Mouse (Mus musculus) embryonic facial prominence, embryonic 13.5 days (tissue): ENCODE data around the gene Nsg2. TPM values are rescaled to one million over a fixed set of nuclear protein-coding genes. Genes with fewer than 3 reads are reported as not detected.
"Not testable (repeated sequence)": the region's sequence is repeated elsewhere in the genome, so short reads cannot be mapped to it uniquely, and the experiment has no call there.

Experiments used
- ATAC-seq: fragments of 200-750 bp; cut with Nextera tagmentation; 2 replicates; pipeline ENCODE4 v1.8.0; 2017; ENCODE audit warnings: low read depth; ENCODE audit not compliant: insufficient number of reproducible peaks, insufficient read depth, low FRiP score, low TSS enrichment
- H3K27ac ChIP-seq: fragments of 300-500 bp; sonication (generic); 2 replicates; pipeline ENCODE4 v1.5.1; 2015; ENCODE audit warnings: moderate library complexity, mild to moderate bottlenecking, inconsistent platforms
- H3K27me3 ChIP-seq: fragments of 300-500 bp; sonication (generic); 2 replicates; pipeline ENCODE4 v1.6.1; 2015; ENCODE audit warnings: mild to moderate bottlenecking, inconsistent platforms
- H3K36me3 ChIP-seq: fragments of 300-500 bp; sonication (generic); 2 replicates; pipeline ENCODE4 v1.6.1; 2015; ENCODE audit warnings: mild to moderate bottlenecking, inconsistent platforms
- H3K4me1 ChIP-seq: fragments of 300-500 bp; sonication (generic); 2 replicates; pipeline ENCODE4 v1.6.1; 2015; ENCODE audit warnings: inconsistent platforms
- H3K4me2 ChIP-seq: fragments of 300-500 bp; sonication (generic); 2 replicates; pipeline ENCODE4 v1.6.1; 2015; ENCODE audit warnings: moderate library complexity, mild to moderate bottlenecking, inconsistent platforms
- H3K4me3 ChIP-seq: fragments of 300-500 bp; sonication (generic); 2 replicates; pipeline ENCODE4 v1.5.1; 2015; ENCODE audit warnings: mild to moderate bottlenecking, inconsistent platforms
- H3K9ac ChIP-seq: fragments of 300-500 bp; sonication (generic); 2 replicates; pipeline ENCODE4 v1.6.1; 2015; ENCODE audit warnings: mild to moderate bottlenecking, inconsistent platforms
- H3K9me3 ChIP-seq: fragments of 300-500 bp; sonication (generic); 2 replicates; pipeline ENCODE4 v1.6.1; 2016; ENCODE audit warnings: inconsistent platforms
- WGBS: fragments of 180-500 bp; shearing (Covaris S2); methylation state at CpG from one replicate; pipeline ENCODE4 v1.1.7; 2015; ENCODE audit warnings: mixed read lengths; 5-methylcytosine and 5-hydroxymethylcytosine counted together
- polyA plus RNA-seq: library from polyadenylated mRNA; unstranded; fragments of >200 nt; fragmentation: Nextera tagmentation; extraction: Ambion mirVana; gene quantifications from 2 replicates; pipeline ENCODE4 v1.2.1, GENCODE M21; 2015

The Nsg2 gene
- polyA plus RNA-seq, 1 experiment from 2014 or later: 8.7 TPM

GRCm38 (mm10) chr11:31983249-31983648, 17.0 kb upstream of the Nsg2 start:
- no peaks in the 10 kb centered on the region for H3K27me3 ChIP-seq
- H3K4me2 ChIP-seq: no peak overlapping the region
- peaks cover 9% of the 10 kb centered on the region for H3K9me3 ChIP-seq
- H3K9ac ChIP-seq: no peak overlapping the region
- no peaks in the 10 kb centered on the region for H3K36me3 ChIP-seq
- no peak overlapping the region for H3K4me3 ChIP-seq
- ATAC-seq: no peak
- H3K4me1 ChIP-seq: no peaks in the 10 kb centered on the region
- H3K27ac ChIP-seq: no peak overlapping the region

GRCm38 (mm10) chr11:31984786-31985185, 15.5 kb upstream of the Nsg2 start:
- WGBS: 59% methylated on average over 2 of the region's 2 CpGs
- Histone ChIP-seq H3K4me3 (no peak overlapping the region), H3K27ac (no peak overlapping the region), H3K4me2 (no peak overlapping the region), H3K9me3 (peaks cover 8% of the 10 kb centered on the region), H3K27me3 (no peaks in the 10 kb centered on the region), H3K9ac (no peak overlapping the region), H3K36me3 (no peaks in the 10 kb centered on the region), H3K4me1 (no peaks in the 10 kb centered on the region)
- no peak for ATAC-seq

GRCm38 (mm10) chr11:31992535-31992934, 7.7 kb upstream of the Nsg2 start:
- no peak overlapping the region for H3K4me3 ChIP-seq
- 88% methylated on average over 3 of the region's 3 CpGs for WGBS

GRCm38 (mm10) chr11:31999716-32000115, 547 bp upstream of the Nsg2 start:
- 52% methylated on average over 2 of the region's 2 CpGs for WGBS
- ATAC-seq: no peak

More at GRCm38 (mm10) chr11:31992535-31992934, 7.7 kb upstream of the Nsg2 start:
- Histone ChIP-seq H3K9ac (no peak overlapping the region), H3K4me1 (no peaks in the 10 kb centered on the region), H3K27me3 (no peaks in the 10 kb centered on the region), H3K27ac (no peak overlapping the region), H3K9me3 (no peaks in the 10 kb centered on the region), H3K36me3 (no peaks in the 10 kb centered on the region), H3K4me2 (no peak overlapping the region)
- ATAC-seq: no peak

GRCm38 (mm10) chr11:32001181-32001910, 1.1 kb downstream of the Nsg2 start:
- Histone ChIP-seq H3K9me3 (no peaks in the 10 kb centered on the region), H3K4me3 (no peak overlapping the region), H3K36me3 (no peaks in the 10 kb centered on the region), H3K27ac (no peak overlapping the region), H3K27me3 (no peaks in the 10 kb centered on the region), H3K4me2 (peak overlapping the region; percentile 36), H3K9ac (0 out of 2 replicates have a peak overlapping the region, but pooled peaks have one; percentile 2), H3K4me1 (peaks cover 31% of the 10 kb centered on the region)
- ATAC-seq: no peak
- WGBS: 3% methylated on average over 11 of the region's 11 CpGs

More at GRCm38 (mm10) chr11:31999716-32000115, 547 bp upstream of the Nsg2 start:
- peaks cover 31% of the 10 kb centered on the region for H3K4me1 ChIP-seq
- no peak overlapping the region for H3K27ac ChIP-seq
- peak overlapping the region; percentile 61 for H3K4me2 ChIP-seq
- no peak overlapping the region for H3K4me3 ChIP-seq
- H3K9ac ChIP-seq: no peak overlapping the region
- H3K9me3 ChIP-seq: no peaks in the 10 kb centered on the region
- H3K36me3 ChIP-seq: no peaks in the 10 kb centered on the region
- H3K27me3 ChIP-seq: no peaks in the 10 kb centered on the region

GRCm38 (mm10) chr11:32002670-32003072, 2.4 kb downstream of the Nsg2 start:
- 20% methylated on average over 5 of the region's 5 CpGs for WGBS
- H3K4me3 ChIP-seq: no peak overlapping the region
- ATAC-seq: no peak
- peaks cover 8% of the 10 kb centered on the region for H3K9me3 ChIP-seq
- peaks cover 31% of the 10 kb centered on the region for H3K4me1 ChIP-seq
- H3K4me2 ChIP-seq: 0 out of 2 replicates have a peak overlapping the region, but pooled peaks have one; percentile 11
- H3K9ac ChIP-seq: no peak overlapping the region
- no peaks in the 10 kb centered on the region for H3K27me3 ChIP-seq
- H3K36me3 ChIP-seq: no peaks in the 10 kb centered on the region
- no peak overlapping the region for H3K27ac ChIP-seq

GRCm38 (mm10) chr11:32008049-32008448, 7.8 kb downstream of the Nsg2 start:
- not testable (repeated sequence) for H3K36me3 ChIP-seq, H3K9me3 ChIP-seq, ATAC-seq, H3K27me3 ChIP-seq, H3K4me2 ChIP-seq, H3K4me3 ChIP-seq, H3K9ac ChIP-seq, H3K27ac ChIP-seq
- WGBS: 90% methylated on average over 3 of the region's 3 CpGs
- H3K4me1 ChIP-seq: peaks cover 19% of the 10 kb centered on the region

- no peak for ATAC-seq
- no peaks in the 10 kb centered on the region for H3K27me3 ChIP-seq
- peaks cover 15% of the 10 kb centered on the region for H3K4me1 ChIP-seq
- H3K4me3 ChIP-seq: no peak overlapping the region
- H3K9me3 ChIP-seq: peaks cover 8% of the 10 kb centered on the region
- H3K27ac ChIP-seq: no peak overlapping the region
- no peak overlapping the region for H3K4me2 ChIP-seq
- WGBS: 88% methylated on average over 3 of the region's 3 CpGs
- no peaks in the 10 kb centered on the region for H3K36me3 ChIP-seq
- no peak overlapping the region for H3K9ac ChIP-seq
Observed at GRCm38 (mm10) chr11:32008852-32009251, 8.6 kb downstream of the Nsg2 start.

- Histone ChIP-seq H3K27me3 (no peaks in the 10 kb centered on the region), H3K4me3 (no peak overlapping the region), H3K36me3 (no peaks in the 10 kb centered on the region), H3K27ac (no peak overlapping the region), H3K9me3 (peaks cover 8% of the 10 kb centered on the region), H3K4me1 (peaks cover 15% of the 10 kb centered on the region), H3K4me2 (no peak overlapping the region), H3K9ac (no peak overlapping the region)
- 0 out of 2 replicates have a peak, but pooled peaks have one; percentile 15 for ATAC-seq
- 35% methylated on average over 13 of the region's 13 CpGs for WGBS
Observed at GRCm38 (mm10) chr11:32009961-32010662, 9.8 kb downstream of the Nsg2 start.

GRCm38 (mm10) chr11:32010663-32010970, 10.4 kb downstream of the Nsg2 start:
- no peak for ATAC-seq
- Histone ChIP-seq H3K4me2 (no peak overlapping the region), H3K36me3 (no peaks in the 10 kb centered on the region), H3K27me3 (no peaks in the 10 kb centered on the region), H3K27ac (no peak overlapping the region), H3K4me1 (peaks cover 15% of the 10 kb centered on the region), H3K4me3 (no peak overlapping the region), H3K9ac (no peak overlapping the region), H3K9me3 (peaks cover 8% of the 10 kb centered on the region)
- WGBS: 51% methylated on average over 5 of the region's 5 CpGs

- peaks cover 15% of the 10 kb centered on the region for H3K4me1 ChIP-seq
- no peak for ATAC-seq
- H3K27me3 ChIP-seq: no peaks in the 10 kb centered on the region
- H3K4me3 ChIP-seq: no peak overlapping the region
- H3K9me3 ChIP-seq: peaks cover 3% of the 10 kb centered on the region
- no peaks in the 10 kb centered on the region for H3K36me3 ChIP-seq
- no peak overlapping the region for H3K9ac ChIP-seq
- WGBS: 65% methylated on average over 9 of the region's 9 CpGs
- no peak overlapping the region for H3K4me2 ChIP-seq
- no peak overlapping the region for H3K27ac ChIP-seq
Observed at GRCm38 (mm10) chr11:32011867-32012603, 11.8 kb downstream of the Nsg2 start.
